Mouse (Mus musculus): ENCODE results near the gene Baat.

DNA sequence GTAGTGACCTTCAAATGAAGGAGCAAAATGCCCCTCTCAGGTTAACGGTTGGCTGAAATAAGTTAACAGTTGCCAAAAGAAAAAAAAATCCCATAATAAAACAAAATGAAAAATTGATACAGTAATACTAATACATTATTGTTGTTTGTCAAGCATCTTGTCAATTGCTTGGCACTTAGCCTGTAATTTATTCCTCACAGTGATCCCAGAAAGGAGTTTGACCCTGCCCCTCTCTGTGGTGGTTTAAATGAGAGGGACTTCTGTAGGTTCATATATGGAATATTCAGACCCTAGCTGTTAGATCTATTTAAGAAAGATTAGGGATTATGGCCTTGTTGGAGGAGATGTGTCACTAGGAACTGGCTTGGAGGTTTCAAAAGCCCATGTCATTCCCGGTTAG, 39.7 kb upstream of the Baat start:
- TF ChIP-seq GATA1 (IDR thresholded peaks at IDR 0.05; ENCODE audit: low read length) (no peak), TAL1 (IDR thresholded peaks at IDR 0.05; ENCODE audit: low read length) (no peak)

Data from erythroblast, embryonic 14.5 days (primary cell).